Mouse (Mus musculus): ENCODE measurements at regions not wholly inside any gene's neighbourhood (a gene's known extent, or its start where the extent isn't known, plus 50 kb on each side); places are given as distances from the start of the nearest gene placed in this dataset.

GRCm38 (mm10) chr11:24685545-24686467 lies 608.0 kb downstream of the Bcl11a start:
- TF ChIP-seq POLR2A (IDR thresholded peaks at IDR 0.05; ENCODE audit: extremely low read depth, insufficient read depth, low read length) (no peak), CTCF (IDR thresholded peaks at IDR 0.05; ENCODE audit: low read depth, low read length) (no peak)
- 77% methylated on average over 16 of the region's 16 CpGs for WGBS
- no peaks in the 10 kb centered on the region for H3K36me3 ChIP-seq (ENCODE audit: control insufficient read depth, insufficient read depth, low read length)

GRCm38 (mm10) chr11:24688160-24688782 lies 610.4 kb downstream of the Bcl11a start:
- WGBS: 89% methylated on average over 2 of the region's 2 CpGs
- H3K9ac ChIP-seq (ENCODE audit: low read depth, low read length): no peak overlapping the region
- no peak overlapping the region for H3K27ac ChIP-seq (replicated peaks; ENCODE audit: insufficient read depth, low read depth, low read length)
- H3K4me3 ChIP-seq (ENCODE audit: insufficient read depth, low read depth, low read length): no peak overlapping the region
- no peaks in the 10 kb centered on the region for H3K36me3 ChIP-seq (ENCODE audit: control insufficient read depth, insufficient read depth, low read length)
- TF ChIP-seq POLR2A (IDR thresholded peaks at IDR 0.05; ENCODE audit: extremely low read depth, insufficient read depth, low read length) (no peak), CTCF (IDR thresholded peaks at IDR 0.05; ENCODE audit: low read depth, low read length) (no peak)
- DNase-seq (ENCODE audit: extremely low read depth, low read depth, low spot score): no peak
- no peaks in the 10 kb centered on the region for H3K27me3 ChIP-seq (ENCODE audit: control insufficient read depth, insufficient read depth, low read length)
- no peaks in the 10 kb centered on the region for H3K79me2 ChIP-seq (ENCODE audit: control insufficient read depth, insufficient read depth, low read length)
- no peaks in the 10 kb centered on the region for H3K4me1 ChIP-seq (ENCODE audit: control insufficient read depth, insufficient read depth, low read length)

More at GRCm38 (mm10) chr11:24685545-24686467, 608.0 kb downstream of the Bcl11a start:
- no peaks in the 10 kb centered on the region for H3K27me3 ChIP-seq (ENCODE audit: control insufficient read depth, insufficient read depth, low read length)
- H3K79me2 ChIP-seq (ENCODE audit: control insufficient read depth, insufficient read depth, low read length): no peaks in the 10 kb centered on the region
- no peak overlapping the region for H3K9ac ChIP-seq (ENCODE audit: low read depth, low read length)
- no peaks in the 10 kb centered on the region for H3K4me1 ChIP-seq (ENCODE audit: control insufficient read depth, insufficient read depth, low read length)
- no peak overlapping the region for H3K4me3 ChIP-seq (ENCODE audit: insufficient read depth, low read depth, low read length)
- no peak overlapping the region for H3K27ac ChIP-seq (replicated peaks; ENCODE audit: insufficient read depth, low read depth, low read length)
- no peak for DNase-seq (ENCODE audit: extremely low read depth, low read depth, low spot score)

- no peaks in the 10 kb centered on the region for H3K4me1 ChIP-seq (ENCODE audit: control insufficient read depth, insufficient read depth, low read length)
- no peak for DNase-seq (ENCODE audit: extremely low read depth, low read depth, low spot score)
- H3K4me3 ChIP-seq (ENCODE audit: insufficient read depth, low read depth, low read length): no peak overlapping the region
- no peak overlapping the region for H3K9ac ChIP-seq (ENCODE audit: low read depth, low read length)
- WGBS: 43% methylated on average over 7 of the region's 7 CpGs
- H3K36me3 ChIP-seq (ENCODE audit: control insufficient read depth, insufficient read depth, low read length): no peaks in the 10 kb centered on the region
- no peaks in the 10 kb centered on the region for H3K27me3 ChIP-seq (ENCODE audit: control insufficient read depth, insufficient read depth, low read length)
- no peaks in the 10 kb centered on the region for H3K79me2 ChIP-seq (ENCODE audit: control insufficient read depth, insufficient read depth, low read length)
- H3K27ac ChIP-seq (replicated peaks; ENCODE audit: insufficient read depth, low read depth, low read length): no peak overlapping the region
- TF ChIP-seq POLR2A (IDR thresholded peaks at IDR 0.05; ENCODE audit: extremely low read depth, insufficient read depth, low read length): no peak
- TF ChIP-seq CTCF (IDR thresholded peaks at IDR 0.05; ENCODE audit: low read depth, low read length): no peak
These were observed 612.0 kb downstream of the Bcl11a start for GRCm38 (mm10) chr11:24689807-24690333.

GRCm38 (mm10) chr11:24693926-24694325 lies 616.1 kb downstream of the Bcl11a start:
- Histone ChIP-seq H3K4me1 (ENCODE audit: control insufficient read depth, insufficient read depth, low read length) (no peaks in the 10 kb centered on the region), H3K4me3 (ENCODE audit: insufficient read depth, low read depth, low read length) (no peak overlapping the region), H3K27ac (replicated peaks; ENCODE audit: insufficient read depth, low read depth, low read length) (no peak overlapping the region), H3K36me3 (ENCODE audit: control insufficient read depth, insufficient read depth, low read length) (no peaks in the 10 kb centered on the region), H3K9ac (ENCODE audit: low read depth, low read length) (no peak overlapping the region), H3K79me2 (ENCODE audit: control insufficient read depth, insufficient read depth, low read length) (no peaks in the 10 kb centered on the region), H3K27me3 (ENCODE audit: control insufficient read depth, insufficient read depth, low read length) (no peaks in the 10 kb centered on the region)
- TF ChIP-seq CTCF (IDR thresholded peaks at IDR 0.05; ENCODE audit: low read depth, low read length) (no peak), POLR2A (IDR thresholded peaks at IDR 0.05; ENCODE audit: extremely low read depth, insufficient read depth, low read length) (no peak)
- DNase-seq (ENCODE audit: extremely low read depth, low read depth, low spot score): no peak
- 86% methylated on average over 6 of the region's 6 CpGs for WGBS

GRCm38 (mm10) chr11:24695010-24695720 lies 617.3 kb downstream of the Bcl11a start:
- no peaks in the 10 kb centered on the region for H3K36me3 ChIP-seq (ENCODE audit: control insufficient read depth, insufficient read depth, low read length)
- WGBS: 60% methylated on average over 5 of the region's 5 CpGs
- TF ChIP-seq CTCF (IDR thresholded peaks at IDR 0.05; ENCODE audit: low read depth, low read length) (no peak), POLR2A (IDR thresholded peaks at IDR 0.05; ENCODE audit: extremely low read depth, insufficient read depth, low read length) (no peak)
- DNase-seq (ENCODE audit: extremely low read depth, low read depth, low spot score): no peak
- no peak overlapping the region for H3K4me3 ChIP-seq (ENCODE audit: insufficient read depth, low read depth, low read length)
- H3K27me3 ChIP-seq (ENCODE audit: control insufficient read depth, insufficient read depth, low read length): no peaks in the 10 kb centered on the region
- no peaks in the 10 kb centered on the region for H3K79me2 ChIP-seq (ENCODE audit: control insufficient read depth, insufficient read depth, low read length)
- no peak overlapping the region for H3K9ac ChIP-seq (ENCODE audit: low read depth, low read length)
- H3K27ac ChIP-seq (replicated peaks; ENCODE audit: insufficient read depth, low read depth, low read length): no peak overlapping the region
- no peaks in the 10 kb centered on the region for H3K4me1 ChIP-seq (ENCODE audit: control insufficient read depth, insufficient read depth, low read length)
